Mouse (Mus musculus) stomach, embryonic 14.5 days (tissue): ENCODE measurements at regions not wholly inside any gene's neighbourhood (a gene's known extent, or its start where the extent isn't known, plus 50 kb on each side); places are given as distances from the start of the nearest gene placed in this dataset.

Source experiments
- ATAC-seq: fragments of 200-750 bp; cut with Nextera tagmentation; 2 replicates; pipeline ENCODE4 v1.8.0; 2017; ENCODE audit warnings: low read depth, moderate TSS enrichment; ENCODE audit not compliant: insufficient number of reproducible peaks, insufficient read depth, low FRiP score
- H3K27ac ChIP-seq: fragments of 300-500 bp; sonication (generic); 2 replicates; pipeline ENCODE4 v1.5.1; 2014; ENCODE audit warnings: mild to moderate bottlenecking, low read length, moderate library complexity, mixed read lengths
- H3K27me3 ChIP-seq: fragments of 300-500 bp; sonication (generic); 2 replicates; pipeline ENCODE4 v1.6.1; 2014; ENCODE audit warnings: low read length, control low read depth, mixed read lengths; ENCODE audit not compliant: control insufficient read depth, insufficient read depth
- H3K36me3 ChIP-seq: fragments of 300-500 bp; sonication (generic); 2 replicates; pipeline ENCODE4 v1.6.1; 2014; ENCODE audit warnings: mild to moderate bottlenecking, control low read depth, low read length, moderate library complexity, mixed read lengths; ENCODE audit not compliant: control insufficient read depth, insufficient read depth
- H3K4me1 ChIP-seq: fragments of 300-500 bp; sonication (generic); 2 replicates; pipeline ENCODE4 v1.6.1; 2014; ENCODE audit warnings: low read length, control low read depth, mixed read lengths; ENCODE audit not compliant: control insufficient read depth, insufficient read depth
- H3K4me2 ChIP-seq: fragments of 300-500 bp; sonication (generic); replicated peaks from 2 replicates; pipeline ENCODE4 v1.6.1; 2014; ENCODE audit warnings: low read depth, low read length, control low read depth
- H3K4me3 ChIP-seq: fragments of 300-500 bp; sonication (generic); 2 replicates; pipeline ENCODE4 v1.5.1; 2014; ENCODE audit warnings: low read depth, low read length, control low read depth
- H3K9ac ChIP-seq: fragments of 300-500 bp; sonication (generic); replicated peaks from 2 replicates; pipeline ENCODE4 v1.6.1; 2014; ENCODE audit warnings: low read depth, mild to moderate bottlenecking, control low read depth, low read length, moderate library complexity, mixed read lengths
- H3K9me3 ChIP-seq: fragments of 300-500 bp; sonication (generic); 2 replicates; pipeline ENCODE4 v1.6.1; 2016; ENCODE audit warnings: low read depth, low read length, control low read depth; ENCODE audit not compliant: control insufficient read depth
- WGBS: fragments of 180-500 bp; shearing (Covaris S2); extraction: QIAGEN DNeasy Blood & Tissue Kit; methylation state at CpG from one replicate; pipeline ENCODE4 v1.1.7; 2014; 5-methylcytosine and 5-hydroxymethylcytosine counted together

GRCm38 (mm10) chr6:94845821-94846220 is 145.9 kb upstream of the Lrig1 start:
- H3K36me3 ChIP-seq = no peaks in the 10 kb centered on the region
- no peak overlapping the region for H3K4me2 ChIP-seq
- H3K4me3 ChIP-seq = no peak overlapping the region
- no peak overlapping the region for H3K27ac ChIP-seq
- H3K9me3 ChIP-seq = no peaks in the 10 kb centered on the region
- no peaks in the 10 kb centered on the region for H3K27me3 ChIP-seq
- no peak for ATAC-seq
- WGBS = 68% methylated on average over 6 of the region's 6 CpGs
- H3K4me1 ChIP-seq = 0 out of 2 replicates have a peak, but pooled peaks cover 4% of the 10 kb centered on the region
- no peak overlapping the region for H3K9ac ChIP-seq

GRCm38 (mm10) chr6:94842856-94843255 is 142.9 kb upstream of the Lrig1 start:
- H3K9me3 ChIP-seq = no peaks in the 10 kb centered on the region
- H3K36me3 ChIP-seq = no peaks in the 10 kb centered on the region
- no peaks in the 10 kb centered on the region for H3K27me3 ChIP-seq
- H3K4me2 ChIP-seq = no peak overlapping the region
- no peak for ATAC-seq
- H3K4me1 ChIP-seq = no peaks in the 10 kb centered on the region
- no peak overlapping the region for H3K4me3 ChIP-seq
- H3K27ac ChIP-seq = no peak overlapping the region
- H3K9ac ChIP-seq = no peak overlapping the region
- whole genome bisulfite sequencing = 75% methylated on average over 9 of the region's 9 CpGs

GRCm38 (mm10) chr6:94841881-94842280 is 141.9 kb upstream of the Lrig1 start:
- Histone ChIP-seq H3K27ac (no peak overlapping the region), H3K4me2 (no peak overlapping the region), H3K36me3 (no peaks in the 10 kb centered on the region), H3K9me3 (no peaks in the 10 kb centered on the region), H3K4me1 (no peaks in the 10 kb centered on the region), H3K27me3 (no peaks in the 10 kb centered on the region), H3K4me3 (no peak overlapping the region), H3K9ac (no peak overlapping the region)
- ATAC-seq = no peak
- 57% methylated on average over 5 of the region's 5 CpGs for WGBS

GRCm38 (mm10) chr6:94835742-94836141 is 135.8 kb upstream of the Lrig1 start:
- 14% methylated on average over 2 of the region's 2 CpGs for WGBS

GRCm38 (mm10) chr6:94834551-94834950 is 134.6 kb upstream of the Lrig1 start:
- H3K27ac ChIP-seq = no peak overlapping the region
- WGBS = 60% methylated on average over 1 of the region's 1 CpGs

More at GRCm38 (mm10) chr6:94835742-94836141, 135.8 kb upstream of the Lrig1 start:
- no peak overlapping the region for H3K4me2 ChIP-seq
- no peak overlapping the region for H3K9ac ChIP-seq
- no peaks in the 10 kb centered on the region for H3K4me1 ChIP-seq
- H3K36me3 ChIP-seq = no peaks in the 10 kb centered on the region
- no peaks in the 10 kb centered on the region for H3K9me3 ChIP-seq
- ATAC-seq = peak; percentile 71
- H3K27me3 ChIP-seq = no peaks in the 10 kb centered on the region
- no peak overlapping the region for H3K4me3 ChIP-seq
- no peak overlapping the region for H3K27ac ChIP-seq

GRCm38 (mm10) chr6:94830801-94831200 is 130.8 kb upstream of the Lrig1 start:
- Histone ChIP-seq H3K9ac (no peak overlapping the region), H3K4me2 (no peak overlapping the region), H3K27me3 (no peaks in the 10 kb centered on the region), H3K27ac (no peak overlapping the region), H3K4me1 (no peaks in the 10 kb centered on the region), H3K9me3 (no peaks in the 10 kb centered on the region), H3K36me3 (no peaks in the 10 kb centered on the region), H3K4me3 (no peak overlapping the region)
- no peak for ATAC-seq
- WGBS = 86% methylated on average over 8 of the region's 8 CpGs

More at GRCm38 (mm10) chr6:94834551-94834950, 134.6 kb upstream of the Lrig1 start:
- Histone ChIP-seq H3K27me3 (no peaks in the 10 kb centered on the region), H3K9me3 (no peaks in the 10 kb centered on the region), H3K4me2 (no peak overlapping the region), H3K9ac (no peak overlapping the region), H3K4me3 (no peak overlapping the region), H3K4me1 (no peaks in the 10 kb centered on the region), H3K36me3 (no peaks in the 10 kb centered on the region)
- ATAC-seq = no peak

- no peaks in the 10 kb centered on the region for H3K4me1 ChIP-seq
- no peak overlapping the region for H3K4me3 ChIP-seq
- 76% methylated on average over 5 of the region's 5 CpGs for WGBS
- H3K27ac ChIP-seq = no peak overlapping the region
- no peaks in the 10 kb centered on the region for H3K27me3 ChIP-seq
- no peak for ATAC-seq
- no peak overlapping the region for H3K9ac ChIP-seq
- H3K9me3 ChIP-seq = no peaks in the 10 kb centered on the region
- H3K36me3 ChIP-seq = no peaks in the 10 kb centered on the region
- H3K4me2 ChIP-seq = no peak overlapping the region
Observed at GRCm38 (mm10) chr6:94829246-94829645, 129.3 kb upstream of the Lrig1 start.

- H3K9ac ChIP-seq = no peak overlapping the region
- no peaks in the 10 kb centered on the region for H3K4me1 ChIP-seq
- H3K4me2 ChIP-seq = no peak overlapping the region
- H3K27me3 ChIP-seq = no peaks in the 10 kb centered on the region
- no peak overlapping the region for H3K27ac ChIP-seq
- no peak for ATAC-seq
- no peaks in the 10 kb centered on the region for H3K36me3 ChIP-seq
- H3K4me3 ChIP-seq = no peak overlapping the region
- WGBS = 71% methylated on average over 2 of the region's 2 CpGs
- no peaks in the 10 kb centered on the region for H3K9me3 ChIP-seq
Observed at GRCm38 (mm10) chr6:94826656-94827055, 126.7 kb upstream of the Lrig1 start.

GRCm38 (mm10) chr6:94818220-94818619 is 118.3 kb upstream of the Lrig1 start:
- no peak for ATAC-seq
- Histone ChIP-seq H3K4me2 (no peak overlapping the region), H3K9me3 (no peaks in the 10 kb centered on the region), H3K4me1 (peaks cover 21% of the 10 kb centered on the region), H3K27ac (peak overlapping the region; percentile 39; the same call in 1 of the 2 replicates), H3K27me3 (no peaks in the 10 kb centered on the region), H3K36me3 (no peaks in the 10 kb centered on the region), H3K9ac (no peak overlapping the region), H3K4me3 (no peak overlapping the region)
- WGBS = 31% methylated on average over 6 of the region's 6 CpGs
